Mouse (Mus musculus): ENCODE measurements around the gene Gm17662.

GRCm38 (mm10) chr4:104817509-104817908 lies 39.6 kb upstream of the Gm17662 start:
- no peak for TF ChIP-seq POLR2A (IDR thresholded peaks at IDR 0.05; ENCODE audit: control insufficient read depth, extremely low read depth, insufficient read depth, low read length, poor library complexity)
- TF ChIP-seq CTCF (IDR thresholded peaks at IDR 0.05; ENCODE audit: borderline replicate concordance, control insufficient read depth, extremely low read depth, insufficient read depth, low read length, poor library complexity), result no peak

Data from thymus, adult 2 months (tissue).